Mouse (Mus musculus) hindbrain, postnatal 0 days (tissue): ENCODE data around the gene Nr6a1. TPM values are rescaled to one million over a fixed set of nuclear protein-coding genes. Genes with fewer than 3 reads are reported as not detected.

Experiments used
- ATAC-seq: fragments of 200-750 bp; cut with Nextera tagmentation; 2 replicates; pipeline ENCODE4 v1.8.0; 2017; ENCODE audit warnings: mild to moderate bottlenecking, moderate TSS enrichment, moderate library complexity
- DNase-seq: peaks from one replicate; pipeline ENCODE4 v3.0.0-alpha.2; 2015; ENCODE audit warnings: low spot score
- H3K27ac ChIP-seq: fragments of 300-500 bp; sonication (generic); 2 replicates; pipeline ENCODE4 v1.5.1; 2014; ENCODE audit warnings: mild to moderate bottlenecking
- H3K27me3 ChIP-seq: fragments of 300-500 bp; sonication (generic); 2 replicates; pipeline ENCODE4 v1.6.1; 2014; ENCODE audit warnings: low read length, mixed read lengths; ENCODE audit not compliant: insufficient read depth
- H3K36me3 ChIP-seq: fragments of 300-500 bp; sonication (generic); 2 replicates; pipeline ENCODE4 v1.6.1; 2014; ENCODE audit warnings: low read length, mixed read lengths; ENCODE audit not compliant: insufficient read depth
- H3K4me1 ChIP-seq: fragments of 300-500 bp; sonication (generic); 2 replicates; pipeline ENCODE4 v1.6.1; 2014; ENCODE audit warnings: antibody characterized with exemption, low read length, mixed read lengths; ENCODE audit not compliant: insufficient read depth
- H3K4me2 ChIP-seq: fragments of 300-500 bp; sonication (generic); 2 replicates; pipeline ENCODE4 v1.6.1; 2014; ENCODE audit warnings: low read depth, mild to moderate bottlenecking, low read length, moderate library complexity, mixed read lengths
- H3K4me3 ChIP-seq: fragments of 300-500 bp; sonication (generic); 2 replicates; pipeline ENCODE4 v1.5.1; 2014; ENCODE audit warnings: low read length
- H3K9ac ChIP-seq: fragments of 300-500 bp; sonication (generic); replicated peaks from 2 replicates; pipeline ENCODE4 v1.6.1; 2014; ENCODE audit warnings: mild to moderate bottlenecking, low read length, moderate library complexity, mixed read lengths
- H3K9me3 ChIP-seq: fragments of 300-500 bp; sonication (generic); 2 replicates; pipeline ENCODE4 v1.6.1; 2016; ENCODE audit warnings: low read length, mixed read lengths
- CTCF ChIP-seq: IDR thresholded peaks from 2 replicates; pipeline ENCODE4 v1.5.1; 2016; ENCODE audit warnings: antibody characterized with exemption, control low read depth, low read depth
- WGBS: fragments of 180-500 bp; shearing (Covaris S2); extraction: QIAGEN DNeasy Blood & Tissue Kit; methylation state at CpG from one replicate; pipeline ENCODE4 v1.1.7; 2014; 5-methylcytosine and 5-hydroxymethylcytosine counted together
- polyA plus RNA-seq: library from polyadenylated mRNA; unstranded; fragments of >200 nt; fragmentation: Nextera tagmentation; extraction: Ambion mirVana; gene quantifications from 2 replicates; pipeline ENCODE4 v1.2.1, GENCODE M21; 2015
- total RNA-seq: library from RNA; depleted of rRNA; stranded (reverse); fragments of >200 nt; gene quantifications from 2 replicates; pipeline ENCODE4 v1.2.3, GENCODE M21; 2014

Gene Nr6a1
- total and polyA plus RNA-seq, 2 experiments from 2014 or later = 1.6 to 9.0 TPM

GRCm38 (mm10) chr2:38779939-38780338, 147.5 kb downstream of the Nr6a1 start:
- no peak overlapping the region for H3K27ac ChIP-seq
- H3K36me3 ChIP-seq = no peaks in the 10 kb centered on the region
- 87% methylated on average over 2 of the region's 2 CpGs for WGBS
- peaks cover 3% of the 10 kb centered on the region; the same call in 1 of the 2 replicates for H3K4me1 ChIP-seq
- no peak for TF ChIP-seq CTCF
- no peak overlapping the region for H3K9ac ChIP-seq
- no peak overlapping the region for H3K4me2 ChIP-seq
- no peak overlapping the region for H3K4me3 ChIP-seq
- ATAC-seq (no peak), DNase-seq (no peak)
- no peaks in the 10 kb centered on the region for H3K9me3 ChIP-seq
- no peaks in the 10 kb centered on the region for H3K27me3 ChIP-seq

GRCm38 (mm10) chr2:38777326-38777725, 150.2 kb downstream of the Nr6a1 start:
- no peak overlapping the region for H3K27ac ChIP-seq
- ATAC-seq (no peak), DNase-seq (no peak)
- no peak overlapping the region for H3K9ac ChIP-seq
- TF ChIP-seq CTCF = no peak
- H3K36me3 ChIP-seq = no peaks in the 10 kb centered on the region
- WGBS = 93% methylated on average over 2 of the region's 2 CpGs
- no peak overlapping the region for H3K4me3 ChIP-seq
- H3K4me2 ChIP-seq = no peak overlapping the region
- peaks cover 3% of the 10 kb centered on the region; the same call in 1 of the 2 replicates for H3K4me1 ChIP-seq
- H3K9me3 ChIP-seq = no peaks in the 10 kb centered on the region
- H3K27me3 ChIP-seq = no peaks in the 10 kb centered on the region

DNA sequence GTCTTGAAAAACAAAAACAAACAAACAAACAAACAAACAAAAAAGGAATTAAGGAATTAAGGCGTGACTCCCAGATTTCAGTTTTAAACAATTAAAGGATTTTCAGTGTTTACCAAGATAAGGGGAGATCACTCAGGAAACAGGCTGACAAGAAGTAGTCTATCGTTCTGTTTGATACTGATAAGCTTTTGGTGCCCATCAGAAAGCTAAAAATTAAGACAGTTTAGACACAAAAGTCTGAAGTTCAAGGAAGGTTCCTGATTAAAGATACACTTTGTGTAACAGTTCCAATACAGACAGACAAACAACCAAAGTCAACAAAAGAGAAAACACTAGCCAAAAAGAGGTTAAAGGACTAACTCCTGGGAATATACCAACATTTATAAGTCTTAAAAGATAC, 152.6 kb downstream of the Nr6a1 start:
- ATAC-seq (no peak), DNase-seq (no peak)
- Histone ChIP-seq H3K9me3 (no peaks in the 10 kb centered on the region), H3K27me3 (no peaks in the 10 kb centered on the region), H3K9ac (no peak overlapping the region), H3K4me2 (no peak overlapping the region), H3K36me3 (no peaks in the 10 kb centered on the region), H3K4me3 (no peak overlapping the region), H3K27ac (no peak overlapping the region), H3K4me1 (no peaks in the 10 kb centered on the region)
- WGBS = 92% methylated on average over 2 of the region's 2 CpGs
- no peak for TF ChIP-seq CTCF

- DNase-seq (no peak), ATAC-seq (no peak)
- WGBS = 82% methylated on average over 2 of the region's 2 CpGs
- Histone ChIP-seq H3K4me1 (no peaks in the 10 kb centered on the region), H3K36me3 (no peaks in the 10 kb centered on the region), H3K27me3 (no peaks in the 10 kb centered on the region), H3K9ac (no peak overlapping the region), H3K4me3 (no peak overlapping the region), H3K27ac (no peak overlapping the region), H3K4me2 (no peak overlapping the region), H3K9me3 (no peaks in the 10 kb centered on the region)
- no peak for TF ChIP-seq CTCF
These were observed 156.1 kb downstream of the Nr6a1 start for GRCm38 (mm10) chr2:38771478-38771797.

DNA sequence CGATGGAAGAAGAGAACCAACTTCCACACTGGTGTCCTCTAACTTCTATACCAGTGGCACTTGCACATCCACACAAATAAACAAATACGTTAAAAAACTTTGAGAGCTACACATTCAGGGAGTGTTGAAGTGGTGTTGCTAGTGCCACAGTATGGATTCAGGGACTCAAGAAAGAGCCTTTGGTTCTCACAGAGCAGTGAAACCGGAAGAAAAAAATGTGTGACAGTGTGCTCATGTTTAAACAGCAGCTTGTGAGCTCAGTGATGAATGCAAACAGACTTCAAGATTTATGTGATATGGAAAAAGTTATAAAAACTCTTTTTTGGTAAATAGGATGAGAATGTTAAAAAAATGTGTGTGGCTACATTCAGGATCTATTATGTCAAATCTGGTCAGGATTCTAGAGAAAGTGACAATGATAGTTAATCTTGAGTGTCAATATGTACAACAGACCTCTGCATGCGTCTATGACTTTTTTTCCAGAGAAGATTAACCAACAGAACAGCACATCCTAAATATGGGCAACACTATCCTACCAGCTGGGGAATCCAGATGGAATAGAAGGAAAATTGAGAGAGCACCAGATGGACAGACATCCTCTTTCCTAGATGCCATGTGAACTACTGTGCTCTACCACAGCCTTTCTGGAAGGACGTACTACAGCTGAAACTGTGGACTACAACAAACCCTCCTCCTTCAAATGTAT, 156.6 kb downstream of the Nr6a1 start:
- no peaks in the 10 kb centered on the region for H3K9me3 ChIP-seq
- 77% methylated on average over 5 of the region's 5 CpGs for WGBS
- H3K27ac ChIP-seq = no peak overlapping the region
- no peak for DNase-seq
- no peak overlapping the region for H3K4me2 ChIP-seq
- H3K27me3 ChIP-seq = no peaks in the 10 kb centered on the region
- ATAC-seq = no peak
- no peak overlapping the region for H3K4me3 ChIP-seq
- no peak for TF ChIP-seq CTCF
- H3K9ac ChIP-seq = no peak overlapping the region
- no peaks in the 10 kb centered on the region for H3K36me3 ChIP-seq
- no peaks in the 10 kb centered on the region for H3K4me1 ChIP-seq

DNA sequence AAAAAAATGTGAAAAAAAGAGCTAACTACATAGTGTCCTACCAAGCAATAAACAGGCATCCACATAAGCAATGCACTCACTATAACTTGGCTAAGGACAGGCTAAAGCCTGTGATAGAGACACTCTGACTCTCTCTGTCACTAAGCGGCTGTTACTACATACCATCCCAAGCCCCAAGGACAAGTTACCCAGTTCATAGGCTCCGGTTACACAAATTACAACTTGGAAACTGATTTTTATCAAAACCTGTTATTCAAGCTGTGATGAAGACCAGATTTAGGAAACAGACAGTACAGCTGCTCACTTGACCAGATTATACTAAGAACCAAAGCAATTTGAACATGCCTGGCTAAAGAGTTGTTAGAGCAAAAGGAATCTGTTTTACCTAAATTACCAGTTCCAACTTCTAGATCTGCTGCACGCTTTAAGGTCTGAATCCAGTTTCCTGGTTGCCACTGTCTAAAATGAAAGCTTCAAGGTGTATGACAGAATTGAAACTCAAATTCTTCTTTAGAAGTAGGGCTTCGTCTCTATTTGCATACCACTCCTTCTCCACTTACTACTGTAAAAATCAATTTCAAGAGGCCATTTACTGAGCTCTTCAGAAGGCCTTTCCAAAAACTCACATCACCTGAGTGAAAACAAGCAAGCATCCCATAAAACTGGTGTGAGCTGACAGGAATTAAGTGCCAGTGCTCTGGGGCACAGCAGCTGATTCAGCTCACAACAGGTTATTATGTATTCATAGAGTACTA, 160.1 kb downstream of the Nr6a1 start:
- ATAC-seq (no peak), DNase-seq (no peak)
- no peaks in the 10 kb centered on the region for H3K9me3 ChIP-seq
- no peak overlapping the region for H3K27ac ChIP-seq
- H3K27me3 ChIP-seq = no peaks in the 10 kb centered on the region
- no peaks in the 10 kb centered on the region for H3K4me1 ChIP-seq
- H3K4me3 ChIP-seq = no peak overlapping the region
- no peak for TF ChIP-seq CTCF
- WGBS = 91% methylated on average over 4 of the region's 4 CpGs
- H3K4me2 ChIP-seq = no peak overlapping the region
- H3K9ac ChIP-seq = no peak overlapping the region
- no peaks in the 10 kb centered on the region for H3K36me3 ChIP-seq

DNA sequence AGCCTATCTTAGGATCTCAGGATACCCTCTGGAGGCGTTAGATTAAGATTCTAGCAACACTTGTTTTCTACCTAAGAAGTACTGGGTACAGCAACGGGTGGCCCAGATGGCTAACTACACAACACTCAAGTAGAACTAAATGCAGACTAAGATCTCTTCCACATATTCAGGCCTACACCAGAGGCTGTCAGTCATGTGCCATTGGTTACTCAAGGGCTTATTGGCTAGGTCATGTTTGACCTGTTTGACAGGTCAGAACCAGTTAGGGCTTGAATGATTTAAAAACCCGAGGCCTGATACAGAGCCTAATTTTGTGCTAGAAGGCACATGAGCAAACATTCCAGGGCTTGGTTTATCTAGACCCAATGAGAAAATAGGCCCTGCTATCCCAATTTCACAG, 187.6 kb downstream of the Nr6a1 start:
- no peak for DNase-seq
- Histone ChIP-seq H3K4me2 (no peak overlapping the region), H3K36me3 (0 out of 2 replicates have a peak, but pooled peaks cover 7% of the 10 kb centered on the region), H3K4me3 (no peak overlapping the region), H3K27me3 (no peaks in the 10 kb centered on the region), H3K27ac (no peak overlapping the region), H3K9ac (no peak overlapping the region), H3K4me1 (no peaks in the 10 kb centered on the region), H3K9me3 (no peaks in the 10 kb centered on the region)
- 84% methylated on average over 3 of the region's 3 CpGs for WGBS
- ATAC-seq = peak; percentile 43
- TF ChIP-seq CTCF = no peak
